Mouse (Mus musculus) layer of hippocampus, adult 2 months (tissue): ENCODE results near the gene AW209491. TPM values are rescaled to one million over a fixed set of nuclear protein-coding genes. Genes with fewer than 3 reads are reported as not detected.
A peak's percentile ranks its signal among the peaks of the same experiment; 100 is the strongest.

Source experiments
- DNase-seq, 2 experiments: peaks; one replicate each; pipeline ENCODE4 v3.0.0; 2022; ENCODE audit warnings: low spot score in 2 of 2
- H3K27ac ChIP-seq: fragments of 200-600 bp; 2 replicates; pipeline ENCODE4 v1.8.1; 2022
- H3K4me3 ChIP-seq: fragments of 200-600 bp; 2 replicates; pipeline ENCODE4 v1.8.1; 2022; ENCODE audit warnings: mild to moderate bottlenecking
- CTCF ChIP-seq: fragments of 200-600 bp; conservative IDR thresholded peaks from 2 replicates; pipeline ENCODE4 v1.8.1; 2022; ENCODE audit warnings: antibody characterized with exemption, mild to moderate bottlenecking, moderate library complexity
- long read RNA-seq, 2 experiments: library from polyadenylated mRNA; stranded (forward); transcript quantifications; one replicate each; pipeline ENCODE4 v2.0.0; 2021; ENCODE audit warnings: borderline mapping rate in 2 of 2
- total RNA-seq, 2 experiments: library from RNA; stranded (reverse); gene quantifications; 2 replicates each; pipeline ENCODE4 v1.2.3; 2021

The AW209491 gene
- total RNA-seq: 10 to 100 TPM; 20.3 to 20.4 TPM
- long read RNA-seq, experiment 1, transcript AW209491-202 (2 exons, 2,035 nt): minor isoform, 7 of 36 reads
- long read RNA-seq, experiment 1, transcript AW209491-201 (2 exons, 2,914 nt): major isoform, 26 of 36 reads
- long read RNA-seq, experiment 1, partial matches to known transcripts: 2 of 36 reads
- long read RNA-seq, experiment 1, other reads (novel, unspliced or antisense): 1 of 36 reads
- long read RNA-seq, experiment 2, transcript AW209491-201 (2 exons, 2,914 nt): major isoform, 26 of 33 reads
- long read RNA-seq, experiment 2, partial matches to known transcripts: 0 of 33 reads
- long read RNA-seq, experiment 2, other reads (novel, unspliced or antisense): 3 of 33 reads

DNA sequence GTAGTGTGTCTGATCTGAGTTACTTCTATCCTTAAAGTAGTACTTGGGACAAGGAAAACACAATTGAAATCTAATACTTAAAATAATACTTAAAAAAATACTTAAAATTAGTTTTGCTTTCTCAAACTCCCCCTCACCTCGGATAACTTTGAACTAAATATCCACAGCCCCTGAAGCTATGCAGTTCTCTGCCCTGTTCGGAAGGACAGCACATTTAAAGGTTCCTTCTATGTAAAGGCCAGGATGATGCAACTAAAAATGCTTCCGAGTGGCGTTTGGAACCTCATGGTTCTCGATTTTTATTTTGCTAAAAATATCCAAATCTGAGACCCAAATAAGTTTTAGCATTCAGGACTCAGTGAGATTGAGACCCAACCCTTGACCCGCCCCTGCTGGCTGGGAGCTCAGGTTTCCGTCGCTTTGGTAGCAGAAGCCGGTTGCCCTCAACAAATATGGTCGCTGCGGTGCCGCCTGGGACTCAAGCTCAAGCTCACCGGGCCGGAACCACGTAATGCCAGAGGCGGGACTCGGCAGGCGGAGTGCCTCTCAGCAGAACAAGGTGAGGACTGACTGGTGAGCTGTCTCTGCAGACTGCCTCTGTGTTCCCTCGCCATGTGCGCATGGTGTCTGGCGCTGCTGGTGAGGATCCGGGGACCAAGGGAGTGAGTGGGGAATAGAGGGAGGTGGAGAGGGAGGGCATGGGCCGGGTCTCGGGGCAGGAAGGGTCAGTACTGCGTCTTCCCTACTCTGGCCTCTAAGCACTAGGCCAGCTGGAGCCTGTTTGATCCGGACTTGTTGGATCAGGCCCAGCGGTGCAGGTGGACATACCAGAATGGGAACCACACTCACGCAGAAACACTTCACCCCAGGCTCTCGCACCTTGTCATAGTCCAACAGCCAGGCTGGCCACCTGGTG, at the start of gene AW209491:
AW209491 (plus strand) TSS at position 429 of the 916 bp plus-strand sequence.
- peak; percentile 55 for TF ChIP-seq CTCF
- DNase-seq: peak; percentile 94 to 96
- Histone ChIP-seq H3K4me3 (peak within 1 kb of the TSS; percentile 82), H3K27ac (peak within 1 kb of the TSS; percentile 84)

DNA sequence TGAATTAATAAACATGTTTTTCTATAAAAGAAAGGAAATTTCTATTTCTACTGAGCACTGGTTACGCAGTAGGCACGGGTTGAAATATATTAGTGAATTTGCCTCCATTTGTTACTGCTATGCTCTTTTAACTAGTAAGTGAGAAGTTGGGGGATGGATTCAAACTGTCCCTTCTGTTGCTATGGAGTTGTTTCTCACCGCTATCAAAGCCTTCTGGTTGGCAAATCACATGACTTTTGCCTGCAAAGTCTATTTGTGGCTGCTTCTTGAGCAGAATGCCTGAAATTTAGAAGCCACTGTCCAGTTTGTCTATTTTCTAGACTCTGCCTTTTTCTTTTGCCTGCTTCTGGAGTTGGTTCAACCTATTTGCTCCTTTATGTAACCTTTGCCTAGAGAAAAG, 49.6 kb upstream of the AW209491 start:
- DNase-seq: peak in 1 of 2 experiments; percentile 4
- Histone ChIP-seq H3K27ac (0 out of 2 replicates have a peak overlapping the region, but pooled peaks have one; percentile 28), H3K4me3 (no peak overlapping the region)
- TF ChIP-seq CTCF: no peak

- Histone ChIP-seq H3K4me3 (no peak overlapping the region), H3K27ac (0 out of 2 replicates have a peak overlapping the region, but pooled peaks have one; percentile 39)
- TF ChIP-seq CTCF: no peak; the same call in 1 of the 2 replicates
- DNase-seq: peak; percentile 15 to 42
Measured at GRCm38 (mm10) chr13:14602744-14603143, 27.2 kb upstream of the AW209491 start.

DNA sequence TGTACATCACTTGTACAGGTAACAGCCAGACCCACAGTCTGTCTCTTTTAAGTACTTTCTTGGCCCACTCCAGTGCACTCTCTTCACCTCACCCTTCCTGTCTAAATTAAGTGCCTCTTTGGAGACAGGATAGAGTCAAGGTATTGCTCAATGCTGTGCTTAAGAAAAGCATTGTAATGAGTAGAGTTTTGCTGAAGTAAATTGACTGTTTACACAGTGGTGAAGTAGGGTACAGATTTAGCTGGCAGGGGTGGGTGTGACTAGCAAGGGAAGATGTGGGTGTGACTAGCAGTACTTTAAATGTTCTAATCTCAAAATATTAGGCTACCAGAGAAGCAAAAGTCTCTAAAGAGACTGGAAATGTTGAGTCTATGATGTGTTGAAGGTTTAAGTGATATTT, 22.3 kb upstream of the AW209491 start:
- no peak for DNase-seq
- TF ChIP-seq CTCF: no peak
- H3K27ac ChIP-seq: no peak overlapping the region

GRCm38 (mm10) chr13:14612463-14612862, 17.5 kb upstream of the AW209491 start:
- TF ChIP-seq CTCF: no peak
- Histone ChIP-seq H3K27ac (peak overlapping the region; percentile 83), H3K4me3 (peak overlapping the region; percentile 99)
- no peak for DNase-seq

More for the DNA sequence above, 22.3 kb upstream of the AW209491 start:
- no peak overlapping the region for H3K4me3 ChIP-seq

- 0 out of 2 replicates have a peak, but pooled peaks have one; percentile 15 for TF ChIP-seq CTCF
- Histone ChIP-seq H3K4me3 (peak within 1 kb of the TSS; percentile 99), H3K27ac (peak within 1 kb of the TSS; percentile 85)
- peak; percentile 98 to 99 for DNase-seq
Measured at GRCm38 (mm10) chr13:14612926-14613529, 16.9 kb upstream of the AW209491 start, which contains the start of the genes Mrpl32 and Psma2. Gene Mrpl32 (minus strand): TSS chr13:14613165. Gene Psma2 (plus strand): TSS chr13:14613240.

DNA sequence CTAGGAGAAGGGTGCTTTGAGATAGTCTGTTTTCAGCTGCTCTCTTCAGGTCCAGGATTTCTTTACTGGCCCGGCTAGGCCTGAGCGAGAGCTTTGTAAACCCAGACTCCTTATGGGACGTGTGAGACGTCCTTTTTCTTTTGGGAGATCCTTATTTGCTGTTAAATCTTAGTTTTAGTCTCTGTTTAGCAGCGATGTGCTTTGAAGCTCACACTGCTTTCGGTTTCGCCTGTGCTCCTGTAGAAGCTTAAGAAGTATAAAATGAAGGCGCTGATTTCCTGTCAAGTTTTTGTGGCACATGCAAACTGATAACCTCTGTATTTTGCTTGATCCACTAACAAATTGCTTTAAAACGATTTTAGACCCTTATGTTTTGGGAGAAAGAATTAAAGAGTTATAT, 16.4 kb upstream of the AW209491 start:
- TF ChIP-seq CTCF: no peak
- Histone ChIP-seq H3K4me3 (peak overlapping the region; percentile 99), H3K27ac (peak overlapping the region; percentile 85)
- no peak for DNase-seq

DNA sequence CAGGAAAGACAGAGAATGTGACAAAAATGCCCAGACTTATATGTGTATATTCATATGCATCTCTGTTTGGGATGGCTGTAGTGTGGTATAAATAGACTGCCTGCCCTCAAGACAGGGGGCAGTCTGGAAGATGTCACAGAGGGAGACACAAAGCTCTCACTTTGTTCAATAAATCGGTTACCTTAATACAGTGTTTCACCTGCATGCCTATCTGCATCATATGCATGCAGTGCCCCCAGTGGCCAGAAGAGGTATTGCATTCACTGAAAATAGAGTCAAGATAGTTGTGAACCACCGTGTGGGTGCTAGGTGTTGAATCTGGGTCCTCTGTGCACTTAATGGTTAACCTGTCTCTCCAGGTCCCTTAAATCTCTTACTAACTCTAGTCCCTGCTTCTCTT, 11.2 kb upstream of the AW209491 start:
- Histone ChIP-seq H3K27ac (no peak overlapping the region), H3K4me3 (no peak overlapping the region)
- peak; percentile 13 to 72 for DNase-seq
- TF ChIP-seq CTCF: peak; percentile 98

- no peak overlapping the region for H3K27ac ChIP-seq
- no peak for DNase-seq
- TF ChIP-seq CTCF: no peak
- H3K4me3 ChIP-seq: no peak overlapping the region
Measured at GRCm38 (mm10) chr13:14639998-14640397, 10.0 kb downstream of the AW209491 start.

GRCm38 (mm10) chr13:14649301-14649700, 19.3 kb downstream of the AW209491 start:
- DNase-seq: peak; percentile 15 to 48
- H3K27ac ChIP-seq: no peak overlapping the region
- peak; percentile 79 for TF ChIP-seq CTCF
- H3K4me3 ChIP-seq: no peak overlapping the region

GRCm38 (mm10) chr13:14667107-14667506, 37.2 kb downstream of the AW209491 start:
- no peak for TF ChIP-seq CTCF
- Histone ChIP-seq H3K4me3 (no peak overlapping the region), H3K27ac (no peak overlapping the region)
- DNase-seq: no peak

DNA sequence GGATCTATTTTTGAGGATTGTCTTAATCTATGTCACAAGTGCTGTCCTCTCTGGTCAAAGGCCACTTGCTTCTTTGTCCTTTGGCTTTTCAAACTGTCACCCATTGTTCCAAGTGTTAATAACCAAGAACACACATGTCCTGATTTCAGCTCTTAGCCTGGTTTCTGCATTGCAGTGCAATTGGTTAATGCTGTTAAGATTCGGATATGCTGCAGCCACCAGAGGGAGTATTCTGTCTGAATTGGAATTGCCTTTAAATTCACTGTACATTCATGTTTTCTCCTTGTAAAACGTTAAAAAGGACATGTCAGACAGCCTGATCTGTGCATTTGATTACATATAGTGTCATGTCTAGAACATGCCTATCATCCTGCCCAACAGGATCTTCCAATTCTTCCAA, 40.4 kb downstream of the AW209491 start:
- DNase-seq: peak; percentile 15 to 46
- TF ChIP-seq CTCF: peak; percentile 87
- H3K27ac ChIP-seq: no peak overlapping the region
- H3K4me3 ChIP-seq: no peak overlapping the region

Other genes with a start within 250 kb of the AW209491 start
- gene Hecw1, start 106.9 kb upstream of the AW209491 start, total RNA-seq: 10 to 100 TPM; 65.4 to 68.6 TPM
- gene Mrpl32, start 17.0 kb upstream of the AW209491 start, total RNA-seq: 10 to 100 TPM; 29.6 to 35.6 TPM
- gene Psma2, start 16.9 kb upstream of the AW209491 start, total RNA-seq: 10 to 100 TPM; 62.3 to 66.1 TPM